ENCODE assay signal across 18 mouse cellular contexts in genomic region chr19:53564174-53564573, GRCm38 (mm10). TPM values are rescaled to one million over a fixed set of nuclear protein-coding genes. Genes with fewer than 3 reads are reported as not detected.
A peak's percentile ranks its signal among the peaks of the same experiment; 100 is the strongest.
DNase-seq lines count a peak whose midpoint lies in the region; ATAC-seq and TF ChIP-seq lines count a peak whose summit lies in the region.
"Had no signal": no experiment of that assay in that cellular context is flagged by ENCODE, and none has a peak within 500 bp of the region (broad histone marks: within the 10 kb centered on the region; RNA-seq: fewer than 3 reads in every experiment).

No protein-coding gene starts in this region.

- no peaks in the 10 kb centered on the region for H3K36me3 ChIP-seq in kidney, adult 2 months (ENCODE audit: control insufficient read depth, insufficient read depth, low read length)
- H3K36me3 ChIP-seq in kidney, embryonic 16.5 days (ENCODE audit: insufficient read depth, low read length): no peaks in the 10 kb centered on the region
- H3K36me3 ChIP-seq: embryonic facial prominence, embryonic 12.5 days; hindbrain, embryonic 12.5 days had no signal

- H3K4me1 ChIP-seq in kidney, adult 2 months (ENCODE audit: control insufficient read depth, insufficient read depth, low read length): peaks cover 6% of the 10 kb centered on the region; the same call in 1 of the 2 replicates
- no peaks in the 10 kb centered on the region for H3K4me1 ChIP-seq in kidney, embryonic 16.5 days (ENCODE audit: insufficient read depth, low read length)
- H3K4me1 ChIP-seq: embryonic facial prominence, embryonic 12.5 days; forebrain, embryonic 13.5 days; hindbrain, embryonic 12.5 days had no signal

- H3K27ac ChIP-seq in kidney, adult 2 months (ENCODE audit: insufficient read depth, low read depth, low read length): peak overlapping the region; percentile 35; the same call in 1 of the 2 replicates
- H3K27ac ChIP-seq in kidney, embryonic 16.5 days (ENCODE audit: low read length): no peak overlapping the region
- H3K27ac ChIP-seq: embryonic facial prominence, embryonic 12.5 days; forebrain, embryonic 13.5 days; hindbrain, embryonic 12.5 days had no signal

- H3K4me3 ChIP-seq in kidney, adult 2 months (ENCODE audit: insufficient read depth, low read depth, low read length): no peak overlapping the region
- H3K4me3 ChIP-seq in kidney, embryonic 16.5 days (ENCODE audit: low read length): no peak overlapping the region
- H3K4me3 ChIP-seq: embryonic facial prominence, embryonic 12.5 days; forebrain, embryonic 13.5 days; hindbrain, embryonic 12.5 days; megakaryocyte, embryonic 14.5 days; myocyte had no signal

- peak; percentile 47 to 55 for DNase-seq in adrenal gland, adult (ENCODE audit: inconsistent age in 2 of 2, low spot score in 1 of 2)
- no peak for DNase-seq in adrenal gland, postnatal 10 days
- peak; percentile 81 for DNase-seq in kidney, adult 2 months
- peak; percentile 73 for DNase-seq in kidney, adult 9 months
- no peak for DNase-seq in urinary bladder, postnatal 36 days (ENCODE audit: low spot score in 2 of 2)
- DNase-seq in urinary bladder, postnatal 10 days (ENCODE audit: low spot score): no peak
- DNase-seq: cerebellum, postnatal 10 days; lung, adult 18-20 months; right cerebral cortex, postnatal 4 days; thymus, postnatal 4 days had no signal

- 33% methylated on average over 4 of the region's 4 CpGs for WGBS in kidney, adult 2 months
- whole genome bisulfite sequencing in kidney, embryonic 16.5 days: 37% methylated on average over 4 of the region's 4 CpGs

- no peak overlapping the region for H3K9ac ChIP-seq in kidney, embryonic 16.5 days (replicated peaks; ENCODE audit: low read length)
- H3K9ac ChIP-seq: embryonic facial prominence, embryonic 12.5 days; forebrain, embryonic 13.5 days; hindbrain, embryonic 12.5 days had no signal

- peaks cover 6% of the 10 kb centered on the region for H3K9me3 ChIP-seq in kidney, embryonic 16.5 days (ENCODE audit: low read length)
- H3K9me3 ChIP-seq: embryonic facial prominence, embryonic 12.5 days; forebrain, embryonic 13.5 days had no signal

- no peaks in the 10 kb centered on the region for H3K27me3 ChIP-seq in kidney, adult 2 months (replicated peaks; ENCODE audit: control insufficient read depth, insufficient read depth, low read length)
- no peaks in the 10 kb centered on the region for H3K27me3 ChIP-seq in kidney, embryonic 16.5 days (ENCODE audit: insufficient read depth, low read length)
- H3K27me3 ChIP-seq: embryonic facial prominence, embryonic 12.5 days; forebrain, embryonic 13.5 days; hindbrain, embryonic 12.5 days had no signal

- H3K4me2 ChIP-seq in kidney, embryonic 16.5 days (replicated peaks; ENCODE audit: low read depth, low read length): no peak overlapping the region
- H3K4me2 ChIP-seq: embryonic facial prominence, embryonic 12.5 days; forebrain, embryonic 13.5 days; heart, embryonic 11.5 days; hindbrain, embryonic 12.5 days had no signal

- no peak; the same call in 1 of the 2 replicates for ATAC-seq in kidney, embryonic 16.5 days (ENCODE audit: low FRiP score, low TSS enrichment)
- 0 out of 2 replicates have a peak, but pooled peaks have one; percentile 22 for ATAC-seq in monocyte, adult 5-6 weeks (replicated peaks; ENCODE audit: insufficient number of reproducible peaks, low FRiP score, low TSS enrichment, poor library complexity, severe bottlenecking)
- ATAC-seq: forebrain, embryonic 13.5 days had no signal

- TF ChIP-seq POLR2A in kidney, adult 2 months (IDR thresholded peaks at IDR 0.05; ENCODE audit: low read depth, low read length): no peak

- no peak for TF ChIP-seq CTCF in kidney, adult 2 months (conservative IDR thresholded peaks at IDR 0.05; ENCODE audit: insufficient read depth, insufficient read length, low read depth, low read length)

RNA-seq across cellular contexts. Expression of gene Nutf2-ps1, which starts 24.7 kb away (rescaled TPM):
- total RNA-seq in adrenal gland, postnatal 10 days (2021): 10 to 100 TPM; 76.4 to 81.0 TPM
- 96.4 and 112 TPM in 2 replicates for polyA plus RNA-seq in kidney, adult 2 months (2012; rRNA removed)
- polyA plus RNA-seq in kidney, embryonic 16.5 days (2015; fragmentation: Nextera tagmentation; extraction: Ambion mirVana): 395 and 457 TPM in 2 replicates
- 26.1 TPM in 1 of 3 replicates, not detected in the others for total RNA-seq in monocyte, adult 5-6 weeks (2017)

RNA-seq across cellular contexts. Expression of gene Dusp5, which starts 35.3 kb away (rescaled TPM):
- total RNA-seq in adrenal gland, postnatal 10 days (2021): 10 to 100 TPM in 1 of 2 experiments, 1 to 10 TPM in 1; 6.2 to 11.0 TPM
- polyA plus RNA-seq in kidney, adult 2 months (2012; rRNA removed): 1.0 and 2.0 TPM in 2 replicates
- polyA plus RNA-seq in kidney, embryonic 16.5 days (2015; fragmentation: Nextera tagmentation; extraction: Ambion mirVana): 9.6 and 9.7 TPM in 2 replicates
- 247 to 384 TPM (median 376 TPM) in 3 replicates for total RNA-seq in monocyte, adult 5-6 weeks (2017)

RNA-seq across cellular contexts. Expression of gene Smc3, which starts 36.0 kb away (rescaled TPM):
- 10 to 100 TPM; 29.6 to 39.0 TPM for total RNA-seq in adrenal gland, postnatal 10 days (2021)
- 3.3 and 5.1 TPM in 2 replicates for polyA plus RNA-seq in kidney, adult 2 months (2012; rRNA removed)
- polyA plus RNA-seq in kidney, embryonic 16.5 days (2015; fragmentation: Nextera tagmentation; extraction: Ambion mirVana): 68.3 and 70.7 TPM in 2 replicates
- total RNA-seq in monocyte, adult 5-6 weeks (2017): 99.5 to 152 TPM (median 121 TPM) in 3 replicates

Comparison
In these comparisons a context has a peak if more than half of its experiments do, and no peak if none do; other contexts are left out.
1. DNase-seq: peak in adrenal gland, adult (2 of 2), kidney, adult 2 months (single experiment) and kidney, adult 9 months (single experiment); none in adrenal gland, postnatal 10 days (single experiment), urinary bladder, postnatal 36 days (0 of 2) and urinary bladder, postnatal 10 days (single experiment).
2. RNA of gene Dusp5, which starts 35.3 kb away (total RNA-seq): 247 to 384 TPM in monocyte, adult 5-6 weeks; 6.2 to 11.0 TPM in adrenal gland, postnatal 10 days; every median in the first group is over 10 times any median in the second.